Mouse (Mus musculus) hindbrain, embryonic 14.5 days (tissue): Measurements from ENCODE around the gene P3h1. TPM values are rescaled to one million over a fixed set of nuclear protein-coding genes. Genes with fewer than 3 reads are reported as not detected.

ENCODE experiments used
- ATAC-seq: fragments of 200-750 bp; cut with Nextera tagmentation; 2 replicates; pipeline ENCODE4 v1.8.0; 2017; ENCODE audit warnings: moderate number of reproducible peaks, mild to moderate bottlenecking, moderate TSS enrichment, moderate library complexity; ENCODE audit not compliant: low FRiP score
- DNase-seq: peaks from one replicate; pipeline ENCODE4 v3.0.0-alpha.2; 2015; ENCODE audit warnings: low spot score
- H3K27ac ChIP-seq: fragments of 300-500 bp; sonication (generic); 2 replicates; pipeline ENCODE4 v1.5.1; 2014; ENCODE audit warnings: mild to moderate bottlenecking, moderate library complexity
- H3K27me3 ChIP-seq: fragments of 300-500 bp; sonication (generic); 2 replicates; pipeline ENCODE4 v1.6.1; 2014; ENCODE audit warnings: mild to moderate bottlenecking, low read length, mixed read lengths; ENCODE audit not compliant: control insufficient read depth, insufficient read depth
- H3K36me3 ChIP-seq: fragments of 300-500 bp; sonication (generic); replicated peaks from 2 replicates; pipeline ENCODE4 v1.6.1; 2014; ENCODE audit not compliant: control insufficient read depth, insufficient read depth
- H3K4me1 ChIP-seq: fragments of 300-500 bp; sonication (generic); replicated peaks from 2 replicates; pipeline ENCODE4 v1.6.1; 2014; ENCODE audit warnings: antibody characterized with exemption, low read length, mixed read lengths; ENCODE audit not compliant: control insufficient read depth, insufficient read depth
- H3K4me2 ChIP-seq: fragments of 300-500 bp; sonication (generic); replicated peaks from 2 replicates; pipeline ENCODE4 v1.6.1; 2014; ENCODE audit warnings: mild to moderate bottlenecking, moderate library complexity
- H3K4me3 ChIP-seq: fragments of 300-500 bp; sonication (generic); replicated peaks from 2 replicates; pipeline ENCODE4 v1.5.1; 2014; ENCODE audit warnings: mild to moderate bottlenecking, low read length
- H3K9ac ChIP-seq: fragments of 300-500 bp; sonication (generic); 2 replicates; pipeline ENCODE4 v1.6.1; 2014
- H3K9me3 ChIP-seq: fragments of 300-500 bp; sonication (generic); 2 replicates; pipeline ENCODE4 v1.6.1; 2016; ENCODE audit warnings: low read length; ENCODE audit not compliant: control insufficient read depth
- WGBS: fragments of 180-500 bp; shearing (Covaris S2); extraction: QIAGEN DNeasy Blood & Tissue Kit; methylation state at CpG from one replicate; pipeline ENCODE4 v1.1.7; 2014; 5-methylcytosine and 5-hydroxymethylcytosine counted together
- polyA plus RNA-seq: library from polyadenylated mRNA; unstranded; fragments of >200 nt; fragmentation: Nextera tagmentation; extraction: Ambion mirVana; gene quantifications from 2 replicates; pipeline ENCODE4 v1.2.1, GENCODE M21; 2014

The P3h1 gene
- polyA plus RNA-seq, 1 experiment from 2014 or later: 12.7 TPM

DNA sequence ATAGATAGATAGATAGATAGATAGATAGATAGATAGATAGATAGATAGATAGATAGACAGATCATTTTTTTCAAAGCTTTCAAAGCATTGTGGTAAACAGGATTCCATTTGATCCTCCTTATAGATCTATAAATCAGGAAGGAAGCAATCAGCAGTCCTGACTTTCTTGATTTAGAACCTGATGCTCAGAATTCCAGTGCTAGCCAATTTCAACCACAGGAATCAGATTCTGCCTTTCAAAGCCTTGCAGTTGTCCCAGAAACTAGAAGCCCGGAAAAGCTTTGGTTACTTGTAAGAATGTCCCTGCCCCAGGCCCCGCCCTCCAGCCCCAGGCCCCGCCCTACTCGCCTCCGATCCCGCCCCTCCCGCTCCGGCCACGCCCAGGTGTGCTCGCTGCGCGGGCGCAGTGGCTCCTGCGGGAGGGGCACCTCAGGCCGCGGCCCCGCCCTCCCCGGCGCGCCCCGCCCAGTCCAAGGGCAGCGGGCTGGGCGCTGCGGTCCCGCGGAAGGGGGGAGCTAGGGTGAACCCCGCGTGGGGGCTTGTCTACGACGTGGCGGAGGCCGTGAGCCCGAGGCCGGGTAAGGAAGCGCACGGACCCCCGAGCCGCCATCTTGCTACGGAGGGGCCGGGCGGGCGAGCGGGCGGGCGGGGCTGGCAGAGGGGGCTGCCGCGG, 37.7 kb upstream of the P3h1 start, which contains the start of gene Svbp:
Gene Svbp, plus strand, starts transcription at position 398 of the 673 bp plus-strand sequence.
- ATAC-seq (peak; percentile 92), DNase-seq (peak; percentile 86)
- peak within 1 kb of the TSS; percentile 79 for H3K4me2 ChIP-seq
- H3K4me1 ChIP-seq: peaks cover 19% of the 10 kb centered on the region
- H3K27me3 ChIP-seq: no peaks in the 10 kb centered on the region
- no peaks in the 10 kb centered on the region for H3K9me3 ChIP-seq
- 1% methylated on average over 43 of the region's 47 CpGs for WGBS
- H3K27ac ChIP-seq: peak within 1 kb of the TSS; percentile 88
- H3K36me3 ChIP-seq: 0 out of 2 replicates have a peak, but pooled peaks cover 3% of the 10 kb centered on the region
- H3K4me3 ChIP-seq: peak within 1 kb of the TSS; percentile 88
- H3K9ac ChIP-seq: peak within 1 kb of the TSS; percentile 82

GRCm38 (mm10) chr4:119195582-119196320, 37.0 kb upstream of the P3h1 start:
- 4% methylated on average over 18 of the region's 18 CpGs for WGBS
- peaks cover 19% of the 10 kb centered on the region for H3K4me1 ChIP-seq
- H3K9me3 ChIP-seq: no peaks in the 10 kb centered on the region
- peak overlapping the region; percentile 79 for H3K4me2 ChIP-seq
- peak overlapping the region; percentile 82 for H3K9ac ChIP-seq
- H3K36me3 ChIP-seq: peaks cover 5% of the 10 kb centered on the region
- DNase-seq (no peak), ATAC-seq (no peak)
- peak overlapping the region; percentile 88 for H3K4me3 ChIP-seq
- no peaks in the 10 kb centered on the region for H3K27me3 ChIP-seq
- peak overlapping the region; percentile 88 for H3K27ac ChIP-seq

GRCm38 (mm10) chr4:119198105-119198504, 34.6 kb upstream of the P3h1 start:
- H3K4me3 ChIP-seq: 0 out of 2 replicates have a peak overlapping the region, but pooled peaks have one; percentile 4
- H3K9ac ChIP-seq: 0 out of 2 replicates have a peak overlapping the region, but pooled peaks have one; percentile 24
- no peaks in the 10 kb centered on the region for H3K27me3 ChIP-seq
- H3K27ac ChIP-seq: no peak overlapping the region
- peaks cover 16% of the 10 kb centered on the region for H3K36me3 ChIP-seq
- H3K4me1 ChIP-seq: peaks cover 19% of the 10 kb centered on the region
- H3K4me2 ChIP-seq: peak overlapping the region; percentile 79
- DNase-seq (no peak), ATAC-seq (no peak)
- WGBS: 79% methylated on average over 6 of the region's 6 CpGs
- H3K9me3 ChIP-seq: no peaks in the 10 kb centered on the region

GRCm38 (mm10) chr4:119204672-119205071, 28.0 kb upstream of the P3h1 start:
- Histone ChIP-seq H3K4me1 (no peaks in the 10 kb centered on the region), H3K9ac (no peak overlapping the region), H3K27me3 (no peaks in the 10 kb centered on the region), H3K9me3 (no peaks in the 10 kb centered on the region), H3K4me3 (no peak overlapping the region), H3K4me2 (no peak overlapping the region), H3K36me3 (peaks cover 13% of the 10 kb centered on the region), H3K27ac (no peak overlapping the region)
- ATAC-seq (peak; percentile 61; the same call in 1 of the 2 replicates), DNase-seq (peak; percentile 84)
- 16% methylated on average over 8 of the region's 8 CpGs for whole genome bisulfite sequencing

DNA sequence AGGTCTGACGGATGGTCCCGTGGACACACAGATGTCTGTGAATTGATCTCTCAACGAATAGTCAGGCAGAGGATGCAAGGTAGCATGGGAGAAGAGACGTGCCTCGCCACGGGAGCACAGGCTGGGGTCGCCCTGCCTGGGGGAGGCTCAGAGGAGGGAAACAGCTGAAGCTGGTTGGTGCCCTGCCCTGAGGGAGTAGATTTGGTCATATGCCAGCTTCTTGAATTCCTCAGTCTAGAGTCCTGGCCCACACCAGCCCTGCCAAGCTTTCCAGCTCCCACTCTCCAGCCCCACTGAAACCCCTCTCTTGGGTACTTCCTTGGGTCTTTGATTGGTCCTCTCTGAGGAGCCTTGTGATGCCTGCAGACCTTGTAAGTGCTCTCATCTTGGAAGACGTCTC, 16.0 kb upstream of the P3h1 start:
- DNase-seq (no peak), ATAC-seq (no peak)
- H3K4me2 ChIP-seq: no peak overlapping the region
- H3K9ac ChIP-seq: no peak overlapping the region
- no peaks in the 10 kb centered on the region for H3K27me3 ChIP-seq
- no peaks in the 10 kb centered on the region for H3K4me1 ChIP-seq
- no peak overlapping the region for H3K27ac ChIP-seq
- H3K9me3 ChIP-seq: no peaks in the 10 kb centered on the region
- no peaks in the 10 kb centered on the region for H3K36me3 ChIP-seq
- H3K4me3 ChIP-seq: no peak overlapping the region
- WGBS: 67% methylated on average over 8 of the region's 8 CpGs

- ATAC-seq: no peak
- H3K9me3 ChIP-seq: no peaks in the 10 kb centered on the region
Observed at GRCm38 (mm10) chr4:119218169-119218568, 14.5 kb upstream of the P3h1 start, which contains the start of gene Tmem269. Gene Tmem269 (minus strand): TSS chr4:119218217.

GRCm38 (mm10) chr4:119223696-119224095, 9.0 kb upstream of the P3h1 start:
- Histone ChIP-seq H3K27me3 (no peaks in the 10 kb centered on the region), H3K36me3 (peaks cover 40% of the 10 kb centered on the region), H3K4me2 (no peak overlapping the region), H3K4me1 (no peaks in the 10 kb centered on the region), H3K9me3 (no peaks in the 10 kb centered on the region), H3K27ac (no peak overlapping the region), H3K4me3 (no peak overlapping the region), H3K9ac (no peak overlapping the region)
- WGBS: 77% methylated on average over 1 of the region's 1 CpGs
- ATAC-seq (no peak), DNase-seq (no peak)

More at GRCm38 (mm10) chr4:119218169-119218568, 14.5 kb upstream of the P3h1 start, which contains the start of gene Tmem269:
- Histone ChIP-seq H3K4me1 (no peaks in the 10 kb centered on the region), H3K27me3 (no peaks in the 10 kb centered on the region), H3K4me2 (no peak within 1 kb of the TSS), H3K36me3 (no peaks in the 10 kb centered on the region), H3K4me3 (no peak within 1 kb of the TSS), H3K27ac (no peak within 1 kb of the TSS), H3K9ac (no peak within 1 kb of the TSS)
- DNase-seq: no peak
- WGBS: 9% methylated on average over 11 of the region's 11 CpGs

- no peak overlapping the region for H3K27ac ChIP-seq
- H3K9me3 ChIP-seq: no peaks in the 10 kb centered on the region
- H3K9ac ChIP-seq: no peak overlapping the region
- ATAC-seq (no peak), DNase-seq (no peak)
- no peaks in the 10 kb centered on the region for H3K4me1 ChIP-seq
- H3K4me3 ChIP-seq: no peak overlapping the region
- no peaks in the 10 kb centered on the region for H3K27me3 ChIP-seq
- 95% methylated on average over 3 of the region's 3 CpGs for WGBS
- H3K36me3 ChIP-seq: peaks cover 40% of the 10 kb centered on the region
- H3K4me2 ChIP-seq: no peak overlapping the region
Observed at GRCm38 (mm10) chr4:119224534-119224933, 8.2 kb upstream of the P3h1 start.

DNA sequence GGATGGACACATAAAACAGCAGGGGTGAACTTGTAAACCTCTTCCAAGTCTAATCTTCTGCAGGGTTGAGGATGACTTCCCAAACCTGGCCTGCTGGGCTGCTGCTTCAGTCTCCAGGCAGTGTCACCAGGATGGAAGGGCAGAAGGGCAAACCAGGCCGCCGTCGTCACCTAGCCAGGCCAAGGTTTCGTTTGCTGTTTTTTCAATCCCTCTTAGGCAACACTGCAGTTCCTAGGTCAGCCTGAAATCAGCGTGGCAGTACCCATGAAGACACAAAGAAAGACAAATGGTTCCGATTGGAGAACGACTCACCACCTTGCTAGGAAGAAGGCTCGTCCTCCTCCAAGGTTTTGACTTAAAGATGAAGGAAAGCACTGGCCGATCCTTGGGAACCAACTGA, 7.0 kb upstream of the P3h1 start:
- DNase-seq (no peak), ATAC-seq (no peak)
- Histone ChIP-seq H3K4me3 (no peak overlapping the region), H3K9me3 (no peaks in the 10 kb centered on the region), H3K36me3 (peaks cover 40% of the 10 kb centered on the region), H3K4me1 (no peaks in the 10 kb centered on the region), H3K27me3 (no peaks in the 10 kb centered on the region), H3K27ac (no peak overlapping the region), H3K9ac (no peak overlapping the region), H3K4me2 (no peak overlapping the region)
- WGBS: 95% methylated on average over 9 of the region's 9 CpGs
